Mouse (Mus musculus): ENCODE measurements around the gene Prkacb. TPM values are rescaled to one million over a fixed set of nuclear protein-coding genes. Genes with fewer than 3 reads are reported as not detected.

Prkacb gene
- total RNA-seq, 2 experiments from 2014 or later, result 93.6 to 106 TPM

Other genes with a start within 250 kb of the Prkacb start
- gene Uox, start 242.6 kb downstream of the Prkacb start, total RNA-seq (2021), result not detected
- not detected for gene Dnase2b, start 197.4 kb downstream of the Prkacb start, total RNA-seq (2021)
- gene 4930503B20Rik, start 161.7 kb downstream of the Prkacb start, total RNA-seq (2021), result under 1 TPM; 0.14 TPM
- 1 to 10 TPM; 1.3 to 1.8 TPM for gene Samd13, start 127.4 kb downstream of the Prkacb start, total RNA-seq (2021)
- 1 to 10 TPM; 2.5 to 2.6 TPM for gene Ttll7, start 39.4 kb upstream of the Prkacb start, total RNA-seq (2021)